Mouse (Mus musculus) limb, embryonic 14.5 days (tissue): ENCODE data around the gene 1700007K13Rik. TPM values are rescaled to one million over a fixed set of nuclear protein-coding genes. Genes with fewer than 3 reads are reported as not detected.

ENCODE experiments used
- ATAC-seq: fragments of 200-750 bp; cut with Nextera tagmentation; 2 replicates; pipeline ENCODE4 v1.8.0; 2017; ENCODE audit warnings: low read depth, moderate number of reproducible peaks, moderate TSS enrichment; ENCODE audit not compliant: low FRiP score
- DNase-seq: peaks from one replicate; pipeline ENCODE4 v3.0.0-alpha.2; 2015; ENCODE audit warnings: low spot score
- H3K27ac ChIP-seq: fragments of 300-500 bp; sonication (generic); replicated peaks from 2 replicates; pipeline ENCODE4 v1.5.1; 2014; ENCODE audit warnings: low read depth, mild to moderate bottlenecking, low read length, moderate library complexity, mixed read lengths
- H3K27me3 ChIP-seq: fragments of 300-500 bp; sonication (generic); 2 replicates; pipeline ENCODE4 v1.6.1; 2014; ENCODE audit warnings: low read length, mixed read lengths; ENCODE audit not compliant: control insufficient read depth, insufficient read depth
- H3K36me3 ChIP-seq: fragments of 300-500 bp; sonication (generic); 2 replicates; pipeline ENCODE4 v1.6.1; 2014; ENCODE audit warnings: mild to moderate bottlenecking, low read length, moderate library complexity, mixed read lengths; ENCODE audit not compliant: control insufficient read depth, insufficient read depth
- H3K4me1 ChIP-seq: fragments of 300-500 bp; sonication (generic); 2 replicates; pipeline ENCODE4 v1.6.1; 2014; ENCODE audit warnings: antibody characterized with exemption, low read length, mixed read lengths; ENCODE audit not compliant: control insufficient read depth, insufficient read depth
- H3K4me2 ChIP-seq: fragments of 300-500 bp; sonication (generic); replicated peaks from 2 replicates; pipeline ENCODE4 v1.6.1; 2014; ENCODE audit warnings: low read depth, mild to moderate bottlenecking, low read length, moderate library complexity; ENCODE audit not compliant: severe bottlenecking
- H3K4me3 ChIP-seq: fragments of 300-500 bp; sonication (generic); replicated peaks from 2 replicates; pipeline ENCODE4 v1.5.1; 2014; ENCODE audit warnings: low read length
- H3K9ac ChIP-seq: fragments of 300-500 bp; sonication (generic); 2 replicates; pipeline ENCODE4 v1.6.1; 2014; ENCODE audit warnings: mild to moderate bottlenecking, low read depth, low read length, moderate library complexity; ENCODE audit not compliant: severe bottlenecking
- H3K9me3 ChIP-seq: fragments of 300-500 bp; sonication (generic); 2 replicates; pipeline ENCODE4 v1.6.1; 2016; ENCODE audit warnings: low read length; ENCODE audit not compliant: control insufficient read depth
- POLR2A ChIP-seq: fragments of 200-500 bp; IDR thresholded peaks from 2 replicates; pipeline ENCODE4 v1.8.0; 2012; ENCODE audit warnings: inconsistent platforms, mild to moderate bottlenecking, moderate library complexity, borderline replicate concordance; ENCODE audit not compliant: insufficient read depth, insufficient read length; ENCODE audit errors: extremely low read depth
- WGBS: fragments of 180-500 bp; shearing (Covaris S2); extraction: QIAGEN DNeasy Blood & Tissue Kit; methylation state at CpG from one replicate; pipeline ENCODE4 v1.1.7; 2014; 5-methylcytosine and 5-hydroxymethylcytosine counted together
- polyA plus RNA-seq, 2 experiments: library from polyadenylated mRNA; depleted of rRNA in 1 of 2; stranded (reverse) in 1 of 2; unstranded in 1 of 2; fragments of >200 nt; fragmentation: Nextera tagmentation in 1 of 2; extraction: Ambion mirVana in 1 of 2; gene quantifications; 2 replicates each; pipeline versions ENCODE4 v1.2.1 to v1.2.3; 2012 to 2014

Gene 1700007K13Rik
- polyA plus RNA-seq, 2 experiments = 0.55 to 0.63 TPM

DNA sequence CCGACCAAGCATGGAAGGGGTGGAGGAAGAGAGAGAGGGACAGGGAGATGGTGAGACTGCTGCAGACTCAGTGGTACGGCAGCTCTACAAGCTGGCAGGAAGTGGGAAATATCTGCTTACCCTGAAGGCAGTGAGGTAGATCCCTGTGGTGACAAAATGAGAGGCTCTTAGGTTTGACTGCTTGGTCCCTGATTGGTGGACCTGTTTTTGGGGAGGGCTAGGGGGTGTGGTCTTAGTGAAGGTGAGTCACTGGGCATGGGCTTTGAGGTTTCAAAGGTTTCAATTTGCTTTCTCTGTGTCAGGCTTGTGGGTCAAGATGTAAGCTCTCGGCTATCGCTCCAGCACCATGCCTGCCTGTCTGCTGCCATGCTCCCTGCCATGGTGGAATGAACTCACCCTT is 21.1 kb downstream of the 1700007K13Rik start:
- ATAC-seq (no peak), DNase-seq (no peak)
- peaks cover 4% of the 10 kb centered on the region for H3K36me3 ChIP-seq
- TF ChIP-seq POLR2A = no peak
- H3K9me3 ChIP-seq = no peaks in the 10 kb centered on the region
- H3K4me3 ChIP-seq = no peak overlapping the region
- H3K27me3 ChIP-seq = no peaks in the 10 kb centered on the region
- H3K4me1 ChIP-seq = peaks cover 4% of the 10 kb centered on the region; the same call in 1 of the 2 replicates
- H3K27ac ChIP-seq = no peak overlapping the region
- 74% methylated on average over 4 of the region's 4 CpGs for WGBS
- H3K4me2 ChIP-seq = no peak overlapping the region
- no peak overlapping the region for H3K9ac ChIP-seq

DNA sequence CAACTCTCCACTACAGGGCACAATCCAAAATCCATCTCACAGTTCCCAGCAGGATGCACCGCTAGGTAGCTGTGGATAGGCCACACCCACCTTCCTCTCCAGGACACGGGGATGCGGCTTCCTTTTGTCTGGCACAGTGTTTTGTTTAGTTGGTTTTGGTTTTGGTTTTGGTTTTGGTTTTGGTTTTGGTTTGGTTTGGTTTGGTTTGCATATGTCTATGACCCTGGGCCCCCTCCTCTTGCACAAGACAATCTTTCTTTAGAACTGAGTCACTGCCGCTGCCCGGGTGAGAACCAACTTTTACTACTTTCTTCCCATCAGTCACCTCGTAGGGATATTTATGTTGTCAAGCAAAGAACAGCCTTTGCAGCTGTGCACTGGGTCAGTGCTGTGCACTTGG is 25.3 kb downstream of the 1700007K13Rik start:
- WGBS = 70% methylated on average over 6 of the region's 6 CpGs
- no peak for TF ChIP-seq POLR2A

DNA sequence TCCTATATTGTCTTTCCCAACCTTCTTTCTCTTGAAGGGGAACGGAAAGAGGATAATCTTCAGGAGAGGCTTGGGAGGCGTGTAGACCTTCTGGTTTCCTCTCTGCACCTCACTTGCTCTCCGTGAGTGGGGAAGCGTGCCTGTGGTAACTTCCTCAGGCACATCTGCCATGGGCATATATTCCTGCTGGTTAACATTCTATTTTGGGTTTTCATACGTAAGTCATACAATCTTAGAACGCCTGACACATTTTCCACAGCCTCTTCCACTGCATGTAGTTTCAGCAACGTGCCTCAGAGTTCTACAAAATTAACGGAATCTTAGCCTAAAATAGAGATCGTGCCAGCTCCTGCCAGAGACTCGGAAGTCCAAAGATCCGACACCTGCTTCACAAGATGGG is 30.7 kb downstream of the 1700007K13Rik start:
- no peak for TF ChIP-seq POLR2A
- DNase-seq (no peak), ATAC-seq (no peak)
- Histone ChIP-seq H3K4me1 (0 out of 2 replicates have a peak, but pooled peaks cover 2% of the 10 kb centered on the region), H3K4me3 (no peak overlapping the region), H3K9me3 (no peaks in the 10 kb centered on the region), H3K36me3 (no peaks in the 10 kb centered on the region), H3K27me3 (no peaks in the 10 kb centered on the region), H3K4me2 (no peak overlapping the region), H3K27ac (no peak overlapping the region), H3K9ac (no peak overlapping the region)
- WGBS = 90% methylated on average over 11 of the region's 11 CpGs

More for the DNA sequence above, 25.3 kb downstream of the 1700007K13Rik start:
- no peaks in the 10 kb centered on the region for H3K4me1 ChIP-seq
- no peak overlapping the region for H3K9ac ChIP-seq
- H3K27ac ChIP-seq = no peak overlapping the region
- no peaks in the 10 kb centered on the region for H3K36me3 ChIP-seq
- no peak overlapping the region for H3K4me2 ChIP-seq
- H3K9me3 ChIP-seq = no peaks in the 10 kb centered on the region
- H3K4me3 ChIP-seq = no peak overlapping the region
- ATAC-seq (no peak), DNase-seq (no peak)
- no peaks in the 10 kb centered on the region for H3K27me3 ChIP-seq

DNA sequence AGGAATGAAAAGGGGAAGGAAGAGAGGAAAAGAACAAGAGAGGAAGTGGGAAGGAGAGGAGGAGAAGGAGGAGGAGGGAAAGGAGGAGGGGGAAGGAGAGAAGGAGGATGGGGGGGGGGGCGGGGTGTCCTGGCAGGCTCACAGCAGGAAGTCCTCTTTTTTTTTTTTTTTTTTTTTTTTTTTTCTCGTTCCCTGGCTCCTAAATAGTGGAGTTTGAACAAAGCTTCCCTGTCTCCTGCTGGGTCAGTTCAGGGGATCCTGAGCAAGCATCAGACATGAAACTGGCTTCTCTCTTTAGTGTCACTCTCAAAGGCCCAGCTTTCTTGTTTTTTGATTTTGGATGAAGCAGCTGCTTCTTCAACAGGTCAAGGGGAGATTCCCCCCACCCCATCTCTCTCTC is 32.6 kb downstream of the 1700007K13Rik start:
- H3K9ac ChIP-seq = no peak overlapping the region
- no peaks in the 10 kb centered on the region for H3K9me3 ChIP-seq
- no peak overlapping the region for H3K4me3 ChIP-seq
- H3K4me2 ChIP-seq = no peak overlapping the region
- DNase-seq (no peak), ATAC-seq (no peak)
- TF ChIP-seq POLR2A = no peak
- 0 out of 2 replicates have a peak, but pooled peaks cover 2% of the 10 kb centered on the region for H3K4me1 ChIP-seq
- no peaks in the 10 kb centered on the region for H3K27me3 ChIP-seq
- 0% methylated on average over 1 of the region's 2 CpGs for WGBS
- H3K36me3 ChIP-seq = no peaks in the 10 kb centered on the region
- H3K27ac ChIP-seq = no peak overlapping the region

DNA sequence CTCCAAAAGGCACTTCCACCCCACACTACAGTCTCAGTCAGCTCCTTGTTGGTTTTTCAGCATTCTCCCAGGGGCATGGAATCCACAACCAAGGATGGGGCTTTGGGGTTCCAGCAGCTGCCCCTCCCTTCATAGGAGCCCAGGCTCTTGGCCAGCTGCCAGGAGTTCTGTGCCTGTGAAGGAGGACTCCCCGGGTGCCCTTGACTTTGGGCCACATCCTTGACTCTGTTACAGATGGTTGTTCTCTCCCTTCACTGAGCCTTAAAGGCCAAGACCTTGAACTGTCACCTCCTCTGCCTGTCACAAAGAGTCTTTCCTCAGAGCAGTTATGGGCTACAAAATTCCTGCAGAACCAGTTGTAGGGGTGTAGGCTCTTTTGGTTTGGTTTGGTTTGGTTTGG is 33.3 kb downstream of the 1700007K13Rik start:
- Histone ChIP-seq H3K27me3 (no peaks in the 10 kb centered on the region), H3K9ac (no peak overlapping the region), H3K27ac (no peak overlapping the region), H3K4me1 (0 out of 2 replicates have a peak, but pooled peaks cover 2% of the 10 kb centered on the region), H3K36me3 (no peaks in the 10 kb centered on the region), H3K4me2 (no peak overlapping the region), H3K4me3 (no peak overlapping the region), H3K9me3 (no peaks in the 10 kb centered on the region)
- no peak for TF ChIP-seq POLR2A
- ATAC-seq = no peak
- WGBS = 10% methylated on average over 1 of the region's 1 CpGs
- no peak for DNase-seq

DNA sequence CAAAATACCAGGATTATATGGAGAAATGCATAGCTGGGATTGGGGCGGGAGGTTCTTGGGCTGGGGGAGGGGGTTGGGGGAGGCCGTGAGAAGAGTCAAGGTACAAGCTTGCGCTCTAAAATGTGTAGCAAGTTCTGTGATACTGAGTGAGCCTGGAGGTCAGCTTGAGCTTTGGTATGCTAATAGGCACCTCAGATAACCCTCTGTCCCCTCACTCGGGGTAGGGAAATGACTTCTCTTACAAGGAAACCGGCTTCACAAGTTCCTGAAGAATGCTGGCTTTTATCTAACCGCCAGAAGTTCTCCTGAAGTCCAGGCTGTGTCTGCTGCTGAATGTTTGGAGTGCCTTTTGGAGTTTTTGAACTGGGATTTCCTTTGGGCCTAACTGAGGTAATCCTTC is 35.3 kb downstream of the 1700007K13Rik start:
- Histone ChIP-seq H3K4me2 (no peak overlapping the region), H3K36me3 (no peaks in the 10 kb centered on the region), H3K27me3 (no peaks in the 10 kb centered on the region), H3K4me1 (0 out of 2 replicates have a peak, but pooled peaks cover 2% of the 10 kb centered on the region), H3K4me3 (no peak overlapping the region), H3K27ac (no peak overlapping the region), H3K9me3 (no peaks in the 10 kb centered on the region), H3K9ac (no peak overlapping the region)
- TF ChIP-seq POLR2A = no peak
- ATAC-seq = no peak
- DNase-seq = no peak
- WGBS = 47% methylated on average over 6 of the region's 6 CpGs
